Mouse (Mus musculus): ENCODE measurements at regions not wholly inside any gene's neighbourhood (a gene's known extent, or its start where the extent isn't known, plus 50 kb on each side); places are given as distances from the start of the nearest gene placed in this dataset.

- TF ChIP-seq CTCF (IDR thresholded peaks at IDR 0.05; ENCODE audit: low read depth) (no peak), EP300 (IDR thresholded peaks at IDR 0.05; ENCODE audit: low read depth) (no peak)
Measured at GRCm38 (mm10) chr6:22794755-22795154, 80.5 kb upstream of the Ptprz1 start.

Data from liver, postnatal 0 days (tissue).